Mouse (Mus musculus) testis, postnatal 14 days (tissue): ENCODE measurements at regions not wholly inside any gene's neighbourhood (a gene's known extent, or its start where the extent isn't known, plus 50 kb on each side); places are given as distances from the start of the nearest gene placed in this dataset.

ENCODE experiments used
- DNase-seq: peaks from one replicate; pipeline ENCODE4 v3.0.0; 2021; ENCODE audit warnings: low spot score

- DNase-seq = no peak
Measured at GRCm38 (mm10) chr1:55983522-55984066, 577.9 kb downstream of the Plcl1 start.

- DNase-seq = no peak
Measured at GRCm38 (mm10) chr1:55997074-55997473, 591.4 kb downstream of the Plcl1 start.
